Mouse (Mus musculus) splenic B cell, adult 2 months (primary cell): ENCODE results near the gene Appl2.
"Not testable (repeated sequence)": the region's sequence is repeated elsewhere in the genome, so short reads cannot be mapped to it uniquely, and the experiment has no call there.

Experiments used
- DNase-seq: peaks from one replicate; pipeline ENCODE4 v3.0.0-alpha.2; 2011; ENCODE audit warnings: low read depth, low spot score
- H3K27me3 ChIP-seq: 2 replicates; pipeline ENCODE4 v1.6.1; 2012; ENCODE audit warnings: mild to moderate bottlenecking, low read length, moderate library complexity, mixed read lengths; ENCODE audit not compliant: control insufficient read depth, poor library complexity, insufficient read depth, severe bottlenecking
- H3K36me3 ChIP-seq: 2 replicates; pipeline ENCODE4 v1.6.1; 2012; ENCODE audit warnings: mild to moderate bottlenecking, low read length, moderate library complexity, mixed read lengths; ENCODE audit not compliant: control insufficient read depth, poor library complexity, insufficient read depth, severe bottlenecking

Appl2 gene

DNA sequence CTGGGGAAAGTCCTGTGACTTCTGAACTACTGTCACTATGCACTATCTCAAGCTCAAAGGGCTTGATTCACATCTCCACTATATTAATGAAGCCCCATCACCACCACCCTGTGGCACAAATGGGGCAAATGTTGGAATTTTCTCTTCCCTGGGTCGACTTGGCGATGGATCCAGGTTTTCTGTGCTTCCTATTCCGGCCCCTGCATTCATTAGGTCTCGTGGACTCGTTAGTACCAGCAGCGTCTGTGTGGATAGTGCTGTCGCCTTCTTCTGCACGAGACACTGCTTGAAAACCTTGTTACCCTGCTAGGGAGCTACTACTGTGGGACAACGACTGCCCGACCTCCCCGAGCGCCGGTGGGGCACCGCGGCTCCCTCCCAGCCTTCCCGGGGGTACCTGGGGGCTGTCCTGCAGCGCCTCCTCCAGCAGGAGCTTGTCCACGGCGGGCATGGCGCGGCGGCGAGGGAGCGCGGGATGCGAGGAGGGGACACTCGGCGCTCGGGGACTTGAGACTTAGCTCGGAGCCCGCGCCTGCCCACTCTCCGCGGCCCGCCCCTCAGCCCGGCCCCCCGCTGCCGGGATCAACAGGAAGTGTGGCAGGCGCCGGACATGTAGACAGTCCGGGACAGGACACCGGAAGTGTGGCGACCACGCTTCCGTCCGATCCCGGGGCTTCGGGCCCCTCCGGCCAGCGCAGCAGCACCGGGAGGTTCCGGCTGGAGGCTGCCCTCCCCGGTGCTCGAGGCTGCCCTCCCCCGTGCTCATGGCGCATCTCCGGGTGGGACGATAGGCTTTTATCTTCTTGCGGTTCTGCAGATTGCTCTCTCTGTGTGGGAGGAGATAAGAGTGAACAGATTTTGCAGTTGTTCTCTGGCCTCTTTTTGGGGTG, at the start of gene Appl2:
Gene Appl2, minus strand, starts transcription at position 608 of the 890 bp plus-strand sequence.
- Histone ChIP-seq H3K27me3 (no peaks in the 10 kb centered on the region), H3K36me3 (no peaks in the 10 kb centered on the region)
- peak; percentile 61 for DNase-seq

DNA sequence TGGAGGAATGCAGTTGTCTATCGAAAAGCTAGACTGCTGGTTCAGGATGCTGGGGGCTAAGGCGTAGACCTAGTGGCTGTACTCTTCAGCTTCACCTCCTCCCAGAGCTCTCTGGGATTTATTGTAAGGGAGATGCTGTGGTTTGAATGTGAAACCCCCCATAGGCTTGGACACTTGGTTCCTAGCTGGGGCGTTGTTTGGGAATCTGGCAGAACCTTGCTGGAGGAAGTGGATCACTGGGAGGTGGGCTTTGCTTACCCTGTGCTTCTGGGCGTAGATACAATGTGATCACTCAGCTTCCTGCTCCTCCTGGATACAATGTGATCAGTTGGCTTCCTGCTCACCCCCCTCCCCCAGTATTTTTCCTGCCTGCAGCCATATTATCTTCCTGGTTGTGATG, 47.7 kb upstream of the Appl2 start:
- no peak for DNase-seq
- Histone ChIP-seq H3K36me3 (no peaks in the 10 kb centered on the region), H3K27me3 (no peaks in the 10 kb centered on the region)

GRCm38 (mm10) chr10:83692175-83692895, 43.8 kb upstream of the Appl2 start:
- no peak for DNase-seq
- Histone ChIP-seq H3K36me3 (no peaks in the 10 kb centered on the region), H3K27me3 (no peaks in the 10 kb centered on the region)

- Histone ChIP-seq H3K27me3 (no peaks in the 10 kb centered on the region), H3K36me3 (no peaks in the 10 kb centered on the region)
- DNase-seq = peak; percentile 2
These were observed 39.7 kb upstream of the Appl2 start for GRCm38 (mm10) chr10:83688215-83688614.

- H3K36me3 ChIP-seq = no peaks in the 10 kb centered on the region
- no peaks in the 10 kb centered on the region for H3K27me3 ChIP-seq
- no peak for DNase-seq
These were observed 32.8 kb upstream of the Appl2 start for GRCm38 (mm10) chr10:83681334-83681733.

DNA sequence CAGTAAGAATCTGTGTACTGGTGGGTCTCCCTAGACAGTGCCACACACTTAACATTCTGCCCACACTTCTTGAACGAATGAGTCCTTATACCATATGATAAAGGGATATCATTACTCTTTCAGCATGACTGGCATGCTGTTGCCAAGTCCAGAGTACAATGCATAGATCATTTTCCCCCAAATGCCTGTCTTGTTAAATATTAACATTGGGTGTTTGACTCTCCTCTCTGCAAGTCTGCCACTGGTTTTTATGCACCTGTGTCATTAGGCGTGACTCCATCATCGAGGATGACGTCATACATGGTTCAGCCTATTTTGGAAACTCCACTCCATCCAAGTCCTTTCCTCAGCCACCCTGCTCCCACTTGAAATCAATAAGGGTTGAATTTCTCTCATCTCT, 18.0 kb upstream of the Appl2 start:
- no peaks in the 10 kb centered on the region for H3K36me3 ChIP-seq
- no peak for DNase-seq

GRCm38 (mm10) chr10:83661925-83662324, 13.4 kb upstream of the Appl2 start:
- no peaks in the 10 kb centered on the region for H3K27me3 ChIP-seq
- H3K36me3 ChIP-seq = no peaks in the 10 kb centered on the region
- no peak for DNase-seq

More for the DNA sequence above, 18.0 kb upstream of the Appl2 start:
- no peaks in the 10 kb centered on the region for H3K27me3 ChIP-seq

DNA sequence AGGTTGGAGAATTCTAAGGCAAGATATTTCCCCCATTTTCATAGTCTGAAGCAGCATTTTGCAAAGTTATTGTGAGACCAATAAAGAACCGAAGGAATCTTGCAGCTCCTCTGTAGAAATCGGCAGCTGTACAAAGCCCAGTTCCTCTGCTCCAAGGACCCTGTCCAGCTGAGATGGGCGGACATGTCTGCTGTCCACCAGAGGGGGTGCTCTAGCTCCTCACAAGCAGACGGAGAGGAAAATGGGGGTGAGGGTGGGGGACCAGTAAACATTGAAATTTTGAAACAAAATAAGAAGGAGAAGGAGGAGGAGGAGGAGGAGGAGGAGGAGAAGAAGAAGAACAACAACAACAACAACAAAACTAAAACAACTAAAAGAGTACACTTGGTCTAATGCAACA, 12.1 kb upstream of the Appl2 start:
- Histone ChIP-seq H3K36me3 (no peaks in the 10 kb centered on the region), H3K27me3 (no peaks in the 10 kb centered on the region)

GRCm38 (mm10) chr10:83654591-83654990, 6.1 kb upstream of the Appl2 start:
- H3K36me3 ChIP-seq = no peaks in the 10 kb centered on the region
- no peak for DNase-seq
- H3K27me3 ChIP-seq = no peaks in the 10 kb centered on the region

More for the DNA sequence above, 12.1 kb upstream of the Appl2 start:
- no peak for DNase-seq

- H3K27me3 ChIP-seq, DNase-seq: not testable (repeated sequence)
These were observed 3.8 kb upstream of the Appl2 start for GRCm38 (mm10) chr10:83652205-83652866.

GRCm38 (mm10) chr10:83649037-83649436, 499 bp upstream of the Appl2 start:
- Histone ChIP-seq H3K36me3 (no peaks in the 10 kb centered on the region), H3K27me3 (no peaks in the 10 kb centered on the region)
- DNase-seq = no peak

More at GRCm38 (mm10) chr10:83652205-83652866, 3.8 kb upstream of the Appl2 start:
- H3K36me3 ChIP-seq = not testable (repeated sequence)

GRCm38 (mm10) chr10:83646351-83646885, 2.1 kb downstream of the Appl2 start:
- Histone ChIP-seq H3K36me3 (no peaks in the 10 kb centered on the region), H3K27me3 (no peaks in the 10 kb centered on the region)
- DNase-seq = no peak

DNA sequence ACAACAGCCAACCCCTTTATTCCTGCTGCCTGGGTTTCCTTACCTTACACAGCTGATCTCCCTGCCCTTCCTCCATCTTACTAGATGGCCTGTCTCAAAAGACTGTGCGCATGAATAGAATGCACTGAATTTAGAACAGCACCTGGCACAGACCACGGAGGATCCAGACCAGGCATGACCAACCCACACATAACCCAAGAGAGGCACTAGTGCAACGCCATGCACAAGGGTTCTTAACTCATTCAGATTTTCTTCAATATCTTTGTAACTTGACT, 2.9 kb downstream of the Appl2 start:
- no peak for DNase-seq

DNA sequence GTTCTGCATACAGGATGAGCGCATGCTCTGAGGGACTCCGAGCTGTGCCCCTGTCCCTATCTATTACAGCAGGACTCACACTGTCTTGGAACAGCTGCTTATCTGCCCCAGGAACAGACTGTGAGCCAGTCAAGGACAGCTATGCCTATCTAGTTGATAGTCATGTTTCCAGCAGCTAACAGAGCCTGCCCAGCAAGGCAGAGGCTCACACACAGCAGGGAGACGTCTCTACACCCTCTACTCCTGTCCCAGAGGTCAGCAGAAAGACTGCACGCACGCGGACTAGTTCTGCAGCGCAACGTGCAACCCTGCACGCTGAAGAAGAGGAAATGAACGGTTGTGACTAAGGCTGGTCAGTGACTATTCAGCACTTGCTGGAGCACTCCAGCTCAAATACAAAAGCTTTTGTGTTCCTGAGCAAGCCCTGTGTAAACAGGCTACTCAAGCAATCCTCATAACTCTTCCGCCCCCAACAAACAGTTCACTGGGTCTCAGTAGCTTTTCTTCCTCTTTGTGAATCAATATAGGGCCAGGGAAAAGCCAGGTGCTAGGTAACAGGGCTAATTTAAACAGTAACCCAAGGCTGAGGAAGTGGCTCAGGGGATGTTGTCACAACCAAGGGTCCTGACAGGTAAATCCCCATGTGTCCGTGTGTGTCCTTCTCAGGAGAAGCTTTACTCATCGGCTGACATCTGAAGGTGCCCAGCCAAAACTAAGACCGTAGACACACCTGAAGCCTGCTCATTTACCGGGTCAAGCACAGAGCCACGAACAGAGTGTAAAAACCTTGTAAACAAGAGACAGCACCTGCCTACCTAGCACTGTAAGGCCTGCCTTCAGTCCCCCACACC, 3.4 kb downstream of the Appl2 start:
- no peaks in the 10 kb centered on the region for H3K27me3 ChIP-seq
- no peak for DNase-seq

More for the DNA sequence above, 2.9 kb downstream of the Appl2 start:
- Histone ChIP-seq H3K27me3 (no peaks in the 10 kb centered on the region), H3K36me3 (no peaks in the 10 kb centered on the region)

More for the DNA sequence above, 3.4 kb downstream of the Appl2 start:
- H3K36me3 ChIP-seq = no peaks in the 10 kb centered on the region
